Mouse (Mus musculus): ENCODE measurements at regions not wholly inside any gene's neighbourhood (a gene's known extent, or its start where the extent isn't known, plus 50 kb on each side); places are given as distances from the start of the nearest gene placed in this dataset.
"Not testable (repeated sequence)": the region's sequence is repeated elsewhere in the genome, so short reads cannot be mapped to it uniquely, and the experiment has no call there.

DNA sequence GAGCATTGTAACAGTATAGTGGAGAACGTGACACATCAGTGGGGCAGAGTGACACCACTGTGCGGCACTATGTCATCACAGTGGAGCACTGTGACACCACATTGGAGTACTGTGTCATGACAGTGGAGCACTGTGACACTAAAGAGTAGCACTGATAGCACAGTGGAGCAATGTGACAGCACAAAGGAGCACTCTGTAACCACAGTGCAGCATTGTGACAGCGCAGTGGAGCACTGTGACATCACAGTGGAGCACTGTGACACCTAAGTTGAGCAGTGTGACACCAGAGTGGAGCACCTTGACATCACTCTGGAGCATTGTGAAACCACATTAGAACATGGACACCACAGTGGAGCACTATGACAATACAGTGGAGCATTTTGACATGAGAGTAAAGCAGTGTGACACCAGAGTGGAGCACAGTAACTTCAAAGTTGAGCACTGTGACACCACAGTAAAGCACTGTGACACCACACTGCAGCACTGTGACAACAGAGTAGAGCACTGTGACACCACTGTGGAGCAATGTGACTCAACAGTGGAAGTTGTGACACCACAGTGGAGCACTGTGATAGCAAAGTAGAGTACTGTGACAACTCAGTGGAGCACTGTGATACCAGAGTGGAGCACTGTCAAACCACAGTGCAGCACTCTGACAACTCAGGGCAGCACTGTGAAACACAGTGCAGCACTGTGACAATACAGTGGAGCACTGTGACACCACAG is 77.5 kb upstream of the Scaf8 start:
- ATAC-seq (ENCODE audit: low FRiP score), result no peak
- H3K4me2 ChIP-seq, result no peak overlapping the region
- H3K9me3 ChIP-seq, result peaks cover 41% of the 10 kb centered on the region
- H3K9ac ChIP-seq, result no peak overlapping the region
- H3K27ac ChIP-seq, result no peak overlapping the region
- no peaks in the 10 kb centered on the region for H3K36me3 ChIP-seq (replicated peaks)
- H3K4me3 ChIP-seq (replicated peaks), result no peak overlapping the region
- 41% methylated on average over 3 of the region's 3 CpGs for WGBS
- H3K27me3 ChIP-seq, result no peaks in the 10 kb centered on the region
- no peaks in the 10 kb centered on the region for H3K4me1 ChIP-seq

DNA sequence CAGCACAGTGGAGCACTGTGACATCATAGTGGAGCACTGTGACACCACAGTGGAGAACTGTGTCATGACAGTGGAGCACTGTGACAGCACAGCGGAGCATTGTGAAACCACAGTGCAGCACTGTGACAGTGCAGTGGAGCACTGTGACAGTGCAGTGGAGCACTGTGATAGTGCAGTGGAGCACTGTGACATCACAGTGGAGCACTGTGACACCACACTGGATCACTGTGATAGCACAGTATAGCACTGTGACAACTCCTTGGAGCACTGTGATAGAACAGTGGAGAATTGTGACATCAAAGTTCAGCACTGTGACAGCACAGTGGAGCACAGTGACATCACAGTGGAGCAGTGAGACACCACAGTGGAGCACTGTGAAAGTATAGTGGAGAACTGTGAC is 76.7 kb upstream of the Scaf8 start:
- no peak overlapping the region for H3K4me2 ChIP-seq
- ATAC-seq (ENCODE audit: low FRiP score), result no peak
- H3K9ac ChIP-seq, result no peak overlapping the region
- 89% methylated on average over 1 of the region's 1 CpGs for WGBS
- H3K4me1 ChIP-seq, result no peaks in the 10 kb centered on the region
- no peak overlapping the region for H3K27ac ChIP-seq
- no peaks in the 10 kb centered on the region for H3K27me3 ChIP-seq
- H3K9me3 ChIP-seq, result peaks cover 35% of the 10 kb centered on the region
- H3K36me3 ChIP-seq (replicated peaks), result no peaks in the 10 kb centered on the region
- H3K4me3 ChIP-seq (replicated peaks), result no peak overlapping the region

DNA sequence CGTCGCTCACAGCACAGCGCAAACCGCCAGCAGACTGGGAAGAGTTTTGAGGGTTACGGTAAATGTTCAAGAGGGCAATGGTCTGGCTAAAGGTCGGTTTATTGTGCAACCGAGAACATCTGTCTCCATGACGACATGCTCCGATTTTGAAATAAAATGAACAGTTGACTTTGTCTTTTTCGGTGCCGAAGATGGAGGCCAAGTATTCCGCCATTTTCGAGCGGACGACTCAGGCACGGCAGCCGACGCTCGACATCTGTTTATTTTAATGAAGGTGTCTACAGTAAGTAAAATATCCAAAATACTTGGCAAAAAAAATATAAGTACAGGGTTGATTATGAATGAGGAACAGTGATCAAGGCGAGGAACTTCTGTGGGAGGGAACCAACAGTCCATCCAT is 70.3 kb upstream of the Scaf8 start:
- not testable (repeated sequence) for H3K4me1 ChIP-seq; H3K27me3 ChIP-seq; ATAC-seq (ENCODE audit: low FRiP score); H3K36me3 ChIP-seq (replicated peaks); H3K4me3 ChIP-seq (replicated peaks); H3K4me2 ChIP-seq; H3K27ac ChIP-seq; H3K9me3 ChIP-seq; H3K9ac ChIP-seq
- 83% methylated on average over 20 of the region's 20 CpGs for WGBS

DNA sequence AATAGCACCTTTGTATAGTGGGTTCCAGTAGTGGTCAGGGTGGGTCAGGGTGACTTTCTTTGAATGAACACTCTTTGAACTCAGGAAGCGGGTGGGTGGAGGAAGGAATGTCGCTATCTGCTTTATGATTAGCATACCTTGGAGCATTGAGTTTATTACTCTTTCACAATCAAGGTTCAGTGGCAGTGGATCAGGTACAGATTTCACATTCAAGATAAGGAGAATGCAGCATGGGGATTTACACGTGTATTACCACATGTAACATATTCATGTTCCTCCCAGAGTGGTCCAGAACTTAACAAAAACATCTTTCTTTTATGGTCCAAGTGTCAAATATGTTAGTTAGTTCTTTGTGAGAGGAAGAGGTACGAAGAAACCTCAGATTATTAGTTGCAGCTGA is 60.9 kb upstream of the Scaf8 start:
- not testable (repeated sequence) for H3K4me1 ChIP-seq; H3K27ac ChIP-seq; H3K36me3 ChIP-seq (replicated peaks); H3K4me3 ChIP-seq (replicated peaks); H3K27me3 ChIP-seq; ATAC-seq (ENCODE audit: low FRiP score); H3K9me3 ChIP-seq; H3K4me2 ChIP-seq; H3K9ac ChIP-seq
- 76% methylated on average over 4 of the region's 4 CpGs for WGBS

DNA sequence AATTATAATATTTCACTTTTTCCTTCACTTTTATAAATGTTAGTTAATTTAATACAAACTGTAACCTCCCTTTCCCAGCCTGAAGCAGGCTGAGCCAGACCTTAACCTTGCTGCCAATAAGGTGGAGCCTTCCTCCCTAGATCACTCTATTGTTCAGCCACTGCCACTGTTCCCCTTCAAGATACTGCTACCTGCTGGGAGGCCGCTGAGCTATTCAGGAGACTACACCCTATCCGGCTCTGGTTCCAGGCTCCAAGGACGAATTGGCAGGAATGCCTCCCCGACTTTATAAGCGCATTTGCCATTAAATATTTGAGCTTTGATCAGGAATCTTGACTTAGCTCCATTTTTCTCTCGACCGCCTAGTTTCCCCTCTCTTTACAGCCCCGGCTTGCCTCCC is 59.9 kb upstream of the Scaf8 start:
- ATAC-seq (ENCODE audit: low FRiP score); H3K27me3 ChIP-seq; H3K9me3 ChIP-seq; H3K4me2 ChIP-seq; H3K36me3 ChIP-seq (replicated peaks); H3K9ac ChIP-seq; H3K27ac ChIP-seq; H3K4me3 ChIP-seq (replicated peaks); H3K4me1 ChIP-seq: not testable (repeated sequence)
- 29% methylated on average over 8 of the region's 8 CpGs for WGBS

DNA sequence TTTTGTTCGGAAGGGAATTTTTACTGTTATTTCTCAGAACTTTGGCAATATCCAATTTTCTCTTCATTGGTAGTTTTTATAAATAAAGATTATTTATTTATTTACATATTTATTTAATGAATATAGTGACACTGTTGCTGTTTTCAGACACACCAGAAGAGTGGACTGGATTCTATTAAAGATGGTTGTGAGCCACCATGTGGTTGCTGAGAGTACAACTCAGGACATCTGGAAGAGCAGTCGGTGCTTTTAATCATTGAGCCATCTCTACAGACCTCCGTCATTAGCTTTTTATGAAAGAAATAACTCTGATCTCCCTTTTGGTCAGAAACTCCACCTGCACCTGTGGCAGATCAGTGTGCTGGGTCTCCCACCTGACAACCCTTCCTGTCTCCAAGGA is 59.4 kb upstream of the Scaf8 start:
- WGBS, result 84% methylated on average over 3 of the region's 3 CpGs
- not testable (repeated sequence) for H3K27me3 ChIP-seq; H3K36me3 ChIP-seq (replicated peaks); H3K4me1 ChIP-seq; H3K9ac ChIP-seq; H3K4me2 ChIP-seq; H3K9me3 ChIP-seq; ATAC-seq (ENCODE audit: low FRiP score); H3K27ac ChIP-seq; H3K4me3 ChIP-seq (replicated peaks)

DNA sequence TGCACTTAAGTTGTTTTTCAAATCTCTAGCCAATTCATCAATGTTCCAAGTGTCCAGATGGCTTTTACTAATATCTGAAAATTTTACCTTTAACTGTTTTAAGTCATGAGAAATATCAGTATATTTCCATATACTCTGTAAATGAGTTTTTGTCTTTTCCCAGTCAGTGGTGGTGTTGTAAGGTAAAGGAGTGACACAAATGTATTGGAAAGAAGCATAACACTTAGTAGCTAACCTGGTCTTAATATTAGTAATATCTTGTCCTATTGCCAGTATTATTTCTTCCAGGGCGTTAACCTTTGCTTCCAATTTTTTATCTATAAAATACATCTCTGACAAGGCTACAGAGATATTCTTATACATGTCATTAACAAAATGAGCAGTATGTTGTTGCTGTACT is 51.4 kb upstream of the Scaf8 start:
- not testable (repeated sequence) for H3K4me3 ChIP-seq (replicated peaks); ATAC-seq (ENCODE audit: low FRiP score); H3K27ac ChIP-seq; H3K9ac ChIP-seq; H3K4me1 ChIP-seq; H3K27me3 ChIP-seq; H3K4me2 ChIP-seq; H3K36me3 ChIP-seq (replicated peaks)
- WGBS, result 92% methylated on average over 1 of the region's 1 CpGs
- peaks cover 15% of the 10 kb centered on the region; the same call in 1 of the 2 replicates for H3K9me3 ChIP-seq

All from forebrain, embryonic 12.5 days (tissue).